Mouse (Mus musculus) left cerebral cortex, postnatal 10 days (tissue): ENCODE measurements around the gene Pcdh15. TPM values are rescaled to one million over a fixed set of nuclear protein-coding genes. Genes with fewer than 3 reads are reported as not detected.
A peak's percentile ranks its signal among the peaks of the same experiment; 100 is the strongest.

ENCODE experiments used
- DNase-seq, 2 experiments: peaks; one replicate each; pipeline ENCODE4 v3.0.0; 2021 to 2022; ENCODE audit warnings: low spot score in 2 of 2, mixed read lengths in 1 of 2; ENCODE audit errors: extremely low spot score in 1 of 2
- intact Hi-C: fragments of 180-260 bp; cut with DNase I; formaldehyde crosslinking; loops from one replicate; pipeline ENCODE4 v1.15.1; 2025
- total RNA-seq, 2 experiments: library from RNA; stranded (reverse); gene quantifications; 2 replicates each; pipeline ENCODE4 v1.2.3; 2021

The Pcdh15 gene
- total RNA-seq, 2 experiments from 2014 or later: 36.5 TPM

DNA sequence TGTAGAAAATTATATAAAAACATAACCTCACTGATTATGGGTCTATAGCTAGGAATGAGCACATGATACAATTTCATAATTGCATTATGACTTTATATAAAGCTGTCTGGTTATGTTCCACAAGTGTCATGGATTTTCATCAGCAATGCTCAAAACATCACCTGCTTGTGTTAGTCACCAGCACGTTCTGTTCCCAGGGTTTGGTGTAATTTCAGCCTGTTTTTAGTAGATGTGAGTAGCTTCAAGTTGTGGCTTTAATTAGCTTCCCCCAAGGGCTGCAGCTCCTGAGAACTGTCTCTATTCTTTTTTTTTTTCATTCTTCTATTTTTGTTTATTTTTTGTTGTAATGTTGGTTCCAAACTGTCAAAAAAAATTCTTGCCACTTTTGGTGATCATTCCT, 809.4 kb downstream of the Pcdh15 start:
- DNase-seq: no peak
- intact Hi-C loops: no loop called here

DNA sequence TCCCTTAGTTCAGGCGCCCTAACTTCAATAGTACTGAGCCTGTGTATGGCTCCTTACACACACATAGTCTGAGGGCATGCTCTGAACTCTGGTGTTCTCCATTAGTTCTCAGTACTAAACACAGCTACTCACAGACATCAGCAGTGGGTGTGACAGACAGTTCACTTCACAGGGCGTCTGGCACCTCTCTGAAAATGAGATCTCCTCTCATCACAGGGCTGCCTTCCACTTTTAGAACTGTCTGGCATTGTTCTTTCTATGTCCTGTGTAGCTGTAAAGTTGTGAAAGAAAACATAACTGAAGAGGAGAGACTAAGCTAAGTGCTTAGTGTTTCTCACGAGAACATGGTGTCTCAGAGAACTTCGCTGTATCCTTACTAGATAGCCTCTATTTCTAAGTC, 816.0 kb downstream of the Pcdh15 start:
- DNase-seq: no peak
- intact Hi-C loops: no loop called here

DNA sequence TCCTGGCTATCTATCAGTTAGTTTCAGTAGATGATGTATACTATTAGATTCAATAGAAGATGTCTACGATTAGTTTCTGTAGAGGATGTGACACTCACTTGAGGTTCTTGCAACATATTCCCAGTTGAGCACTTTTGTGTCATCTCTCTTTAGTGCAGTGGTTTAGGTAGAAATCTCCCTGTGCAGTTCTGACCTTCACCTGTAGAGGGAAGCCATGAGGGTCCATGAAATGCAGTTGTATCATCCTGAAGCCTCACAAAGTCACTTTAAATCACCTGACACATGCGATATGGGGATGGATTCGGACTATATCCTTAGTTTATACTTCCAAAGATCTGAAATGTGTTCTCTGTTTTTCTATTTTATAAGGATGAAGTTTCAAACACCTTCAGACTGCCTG, 822.4 kb downstream of the Pcdh15 start:
- intact Hi-C loops: no loop called here
- DNase-seq: no peak

DNA sequence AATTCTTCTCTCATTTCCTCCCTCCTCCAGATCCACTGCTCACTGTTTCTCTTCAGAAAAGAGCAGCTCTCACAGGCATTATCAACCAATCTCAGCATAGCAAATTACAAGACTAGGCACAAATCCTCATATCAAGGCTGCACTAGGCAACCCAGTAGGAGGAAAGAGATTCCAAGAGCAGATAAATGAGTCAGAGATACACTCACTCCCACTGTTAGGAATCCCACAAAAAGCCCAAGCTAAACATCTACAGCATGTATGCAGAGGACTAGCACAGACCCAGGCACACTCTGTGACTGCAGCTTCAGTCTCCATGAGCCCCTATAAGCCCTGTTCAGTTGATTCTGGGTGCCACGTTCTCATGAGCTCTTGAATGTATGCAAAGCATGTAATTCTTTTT, 829.5 kb downstream of the Pcdh15 start:
- DNase-seq: no peak
- intact Hi-C loops: no loop called here

DNA sequence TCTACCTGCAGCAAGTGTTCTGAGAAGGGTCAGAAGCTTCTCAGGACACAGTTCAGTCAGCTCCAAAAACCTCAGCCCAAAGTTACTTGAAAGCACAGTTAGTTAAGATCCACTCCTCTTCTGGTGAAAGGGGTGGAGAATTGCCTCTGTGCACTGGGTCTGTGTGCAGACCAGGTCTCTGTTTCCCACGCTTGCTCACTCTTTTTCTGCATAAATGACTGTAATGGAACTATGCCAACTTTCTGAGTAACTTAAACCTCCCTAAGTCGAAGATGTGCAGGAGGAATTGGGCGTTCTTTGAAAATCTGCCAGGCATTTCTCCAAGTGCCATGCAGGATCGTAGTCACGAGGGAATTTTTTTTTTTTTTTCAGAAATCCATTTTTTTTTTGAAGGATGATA, 830.6 kb downstream of the Pcdh15 start:
- intact Hi-C loops: no loop called here
- DNase-seq: peak in 1 of 2 experiments; percentile 18

DNA sequence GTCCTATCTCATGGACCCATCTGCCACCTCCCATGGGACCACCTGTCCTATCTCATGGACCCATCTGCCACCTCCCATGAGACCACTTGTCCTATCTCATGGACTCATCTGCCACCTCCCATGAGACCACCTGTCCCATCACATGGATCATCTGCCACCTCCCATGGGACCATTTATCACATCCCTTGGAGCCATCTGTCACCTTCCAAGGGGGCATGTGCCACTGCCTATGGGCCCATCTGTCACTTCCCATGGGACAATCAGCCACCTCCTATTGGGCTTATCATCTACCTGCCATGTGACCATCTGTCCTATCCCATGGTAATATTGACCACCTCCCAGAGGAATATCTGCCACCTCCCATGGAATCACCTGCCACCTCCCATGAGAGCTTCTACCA, 832.0 kb downstream of the Pcdh15 start:
- no peak for DNase-seq
- intact Hi-C loops: no loop called here

DNA sequence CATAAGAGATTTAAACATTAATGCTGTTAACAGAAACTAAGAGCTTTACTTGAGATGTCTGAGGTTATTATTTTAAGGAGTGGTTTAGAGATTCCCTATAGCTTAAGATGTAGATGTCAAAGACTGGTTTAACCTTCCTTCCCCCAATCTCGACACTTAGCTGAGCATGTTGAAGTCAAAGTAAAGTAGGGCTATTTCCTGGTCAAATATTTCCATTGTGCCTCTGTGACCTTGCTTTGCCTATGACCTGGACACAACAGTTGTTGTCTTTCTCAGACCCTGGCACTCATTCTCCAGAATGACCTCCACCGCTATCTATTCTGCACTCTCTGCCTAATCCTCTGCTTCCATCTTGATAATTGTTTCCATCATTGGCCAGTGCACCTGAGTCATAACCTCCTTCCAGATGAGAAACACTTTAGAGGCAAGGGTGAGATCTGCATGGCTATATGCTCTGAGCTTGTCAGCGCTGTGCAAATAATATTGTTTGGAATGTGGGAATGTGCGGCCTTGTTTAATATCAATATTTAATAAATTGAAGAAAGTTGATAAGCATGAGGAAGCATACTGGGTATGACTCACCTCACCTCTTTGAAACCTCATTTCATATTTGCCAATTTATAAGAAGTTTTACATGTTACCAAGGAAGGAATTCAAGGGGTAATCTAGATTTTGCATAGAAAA, 833.0 kb downstream of the Pcdh15 start:
- intact Hi-C loops: no loop called here

DNA sequence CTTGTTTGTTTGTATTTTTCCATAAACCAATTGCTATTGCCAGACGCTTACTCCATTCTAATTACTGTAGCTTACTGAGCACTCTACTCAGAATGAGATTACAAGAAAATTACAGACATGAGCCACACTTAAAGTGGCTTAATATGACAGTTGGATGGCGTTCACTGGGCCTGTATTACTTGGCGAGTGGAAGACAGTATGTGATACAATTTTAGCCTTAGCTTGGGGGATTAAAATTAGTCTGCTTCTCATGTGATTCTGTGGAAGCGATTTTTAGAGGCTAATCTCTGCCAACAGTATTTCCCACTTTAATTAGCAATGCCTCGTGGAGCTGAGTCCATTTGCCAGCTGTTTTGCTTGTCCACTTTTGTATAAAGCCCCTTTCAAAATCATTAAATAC, 837.0 kb downstream of the Pcdh15 start:
- peak in 1 of 2 experiments; percentile 13 for DNase-seq
- intact Hi-C loops: no loop called here

More for the DNA sequence above, 833.0 kb downstream of the Pcdh15 start:
- DNase-seq: no peak

DNA sequence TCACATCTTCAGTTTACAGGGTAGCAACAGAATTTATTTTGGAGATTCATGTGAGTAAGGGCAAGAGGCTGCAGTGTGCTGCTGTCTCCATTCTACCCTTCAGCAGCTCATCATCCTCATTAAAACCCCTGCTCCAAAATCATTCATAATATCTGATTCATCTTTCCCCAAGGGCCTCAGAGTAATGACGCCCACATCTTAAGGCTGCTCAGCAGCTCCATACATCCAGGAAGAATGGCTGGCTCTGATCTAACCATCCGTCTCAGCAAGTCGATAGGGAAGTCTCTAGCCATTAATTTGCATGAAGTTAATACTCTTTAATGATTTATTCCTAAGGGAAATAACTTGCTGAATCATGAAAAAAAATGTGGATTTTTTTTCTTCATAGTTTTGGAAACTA, 839.8 kb downstream of the Pcdh15 start:
- no peak for DNase-seq
- intact Hi-C loops: no loop called here

DNA sequence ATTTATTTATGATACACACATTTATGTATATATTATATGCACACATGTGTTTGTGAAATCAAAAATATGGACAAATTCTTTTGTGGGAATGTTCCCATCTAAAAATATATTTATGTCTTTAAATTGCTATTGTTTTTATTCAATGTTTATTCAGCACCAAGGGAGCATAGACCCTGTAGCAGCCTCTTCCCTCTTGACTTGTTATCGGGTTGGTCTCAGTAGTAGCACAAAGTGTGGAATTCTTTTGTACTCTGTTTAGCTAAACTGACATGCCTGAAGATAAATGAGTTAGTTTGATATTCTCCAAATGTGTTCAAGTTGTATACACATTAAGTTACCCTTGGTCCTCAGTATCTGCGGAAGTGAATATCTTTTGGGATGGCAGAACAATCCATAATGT, 848.7 kb downstream of the Pcdh15 start:
- no peak for DNase-seq
- intact Hi-C loops: no loop called here

DNA sequence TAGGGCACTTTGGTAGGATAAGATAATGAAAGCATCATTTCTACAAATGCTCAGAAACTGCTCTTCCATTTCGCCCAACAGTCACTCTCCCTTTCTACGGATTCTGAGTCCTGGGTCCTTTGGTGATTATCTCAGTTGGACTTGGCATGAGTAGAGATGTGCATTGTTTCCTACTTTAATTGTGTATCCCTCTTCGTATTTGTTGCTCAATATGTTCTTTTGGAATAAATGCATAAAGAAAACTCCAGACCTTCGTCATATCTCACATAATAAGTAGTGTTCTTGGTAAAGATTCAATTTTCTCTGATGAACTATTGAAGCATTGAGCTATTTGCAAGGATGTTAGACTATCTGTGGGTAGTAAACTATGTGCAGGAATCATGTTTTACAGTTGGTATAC, 854.2 kb downstream of the Pcdh15 start:
- no peak for DNase-seq
- intact Hi-C loops: no loop called here

DNA sequence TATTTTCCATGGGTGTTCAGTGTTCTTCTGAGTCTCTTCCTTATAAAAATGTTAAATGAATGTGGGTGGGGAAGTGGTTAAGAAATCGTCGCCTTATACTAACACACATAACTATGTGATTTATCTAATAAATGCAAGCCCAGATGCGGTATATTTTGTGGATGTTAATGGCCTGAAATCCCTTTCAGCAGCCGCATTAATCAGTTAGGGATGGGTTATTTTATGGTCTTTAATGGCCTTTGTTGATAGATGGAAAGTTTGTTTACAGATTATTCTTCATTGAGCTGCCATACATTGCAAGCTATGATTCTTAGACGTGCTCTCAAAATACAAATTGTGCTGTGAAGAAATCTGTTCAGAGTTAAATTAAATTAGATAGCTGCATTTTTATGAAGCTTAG, 884.9 kb downstream of the Pcdh15 start:
- intact Hi-C loops: no loop called here
- no peak for DNase-seq

DNA sequence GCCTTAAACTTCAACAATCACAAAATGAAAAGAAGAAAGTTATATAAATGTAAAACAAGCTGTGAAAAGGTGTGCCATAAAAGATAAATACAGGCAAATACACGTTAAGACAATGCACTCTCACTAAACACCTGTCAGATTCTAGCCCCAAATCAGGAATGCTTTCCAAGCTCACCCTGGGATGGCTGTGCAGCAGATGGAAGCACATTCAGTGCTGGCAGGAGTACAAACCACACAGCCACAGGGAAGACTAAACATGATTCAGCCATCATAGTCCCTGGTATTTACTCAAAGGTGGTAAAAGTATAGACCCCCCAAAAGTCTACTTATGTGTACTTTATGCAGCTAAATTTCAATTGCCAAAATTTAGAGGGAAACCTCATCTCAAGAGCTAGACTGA, 909.7 kb downstream of the Pcdh15 start:
- DNase-seq: no peak
- intact Hi-C loops: no loop called here

DNA sequence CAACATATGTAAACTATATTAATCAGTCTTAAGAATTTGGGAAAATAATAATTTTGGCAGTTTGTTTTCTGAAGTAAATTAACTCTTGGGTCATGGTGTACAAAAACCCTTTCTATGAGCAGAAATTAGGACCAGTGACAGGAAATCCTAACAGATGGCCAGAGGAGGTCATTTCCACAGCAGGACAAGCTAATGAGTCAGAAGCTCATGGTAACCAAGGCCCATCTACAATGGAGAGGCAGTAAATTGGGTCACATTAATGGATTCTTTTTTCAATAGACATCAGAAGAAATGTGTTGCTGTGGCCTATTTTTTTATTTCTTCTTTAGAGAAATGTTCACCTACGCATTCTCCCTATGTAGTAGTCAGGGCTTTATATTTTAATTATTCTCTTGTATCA, 923.9 kb downstream of the Pcdh15 start:
- no peak for DNase-seq
- intact Hi-C loops: no loop called here

DNA sequence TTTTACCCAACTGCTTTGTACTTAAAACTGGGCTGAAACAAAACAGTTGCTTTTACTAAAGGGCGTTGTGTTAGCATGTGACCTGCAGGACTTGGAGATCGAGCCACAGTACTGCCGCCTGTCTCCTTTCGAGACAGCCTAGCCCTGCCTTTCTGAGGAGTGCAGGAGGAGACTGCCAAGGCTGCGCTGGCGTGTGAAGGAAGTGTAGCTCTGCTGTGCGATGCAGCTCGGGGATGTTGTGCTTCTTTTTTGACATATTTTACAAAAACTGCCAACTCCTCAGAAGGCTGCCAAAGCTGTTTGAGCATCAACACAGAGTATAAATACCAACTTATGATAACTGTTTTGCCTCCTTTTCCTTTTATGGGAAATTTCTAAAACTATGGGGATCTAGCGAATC, 953.9 kb downstream of the Pcdh15 start:
- DNase-seq: peak; percentile 20 to 23
- intact Hi-C loops: no loop called here

DNA sequence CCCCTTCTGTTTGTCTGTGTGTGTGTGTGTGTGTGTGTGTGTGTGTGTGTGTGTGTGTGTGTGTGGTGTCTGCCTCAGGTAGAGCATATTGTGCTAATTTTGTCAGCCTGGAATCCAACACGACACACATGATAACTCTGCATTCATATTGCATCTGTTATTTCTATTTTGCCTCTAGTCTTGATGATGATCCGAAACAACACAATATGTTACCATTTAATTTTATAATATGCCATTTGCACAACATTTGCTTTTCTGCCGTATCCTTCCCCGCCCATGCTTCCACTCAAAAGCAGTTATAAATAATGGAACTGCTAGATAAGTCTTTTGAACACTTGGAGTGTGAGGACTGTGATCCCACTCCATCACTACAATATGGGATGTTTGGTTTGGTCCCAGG, 987.5 kb downstream of the Pcdh15 start:
- intact Hi-C loops: no loop called here
- peak in 1 of 2 experiments; percentile 9 for DNase-seq

DNA sequence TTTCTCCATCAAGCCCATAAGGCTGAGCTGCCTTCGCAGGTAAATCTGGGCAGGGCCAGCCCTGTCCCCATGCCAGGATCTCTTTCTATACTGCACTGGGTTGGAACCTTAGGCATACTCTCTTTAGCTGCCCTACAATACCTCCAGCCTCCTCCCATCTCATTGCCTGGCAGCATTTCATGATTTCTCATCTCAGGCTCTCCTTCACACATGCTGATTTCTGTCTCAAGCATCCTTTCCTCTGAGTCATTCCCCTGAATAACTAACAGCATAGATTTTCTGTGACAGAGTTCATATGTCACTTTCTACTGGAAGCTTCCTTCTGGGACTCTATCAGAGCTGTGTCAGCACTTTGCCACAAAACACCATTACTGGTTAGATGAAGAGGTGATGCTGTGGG, 999.2 kb downstream of the Pcdh15 start:
- intact Hi-C loops: no loop called here
- no peak for DNase-seq

DNA sequence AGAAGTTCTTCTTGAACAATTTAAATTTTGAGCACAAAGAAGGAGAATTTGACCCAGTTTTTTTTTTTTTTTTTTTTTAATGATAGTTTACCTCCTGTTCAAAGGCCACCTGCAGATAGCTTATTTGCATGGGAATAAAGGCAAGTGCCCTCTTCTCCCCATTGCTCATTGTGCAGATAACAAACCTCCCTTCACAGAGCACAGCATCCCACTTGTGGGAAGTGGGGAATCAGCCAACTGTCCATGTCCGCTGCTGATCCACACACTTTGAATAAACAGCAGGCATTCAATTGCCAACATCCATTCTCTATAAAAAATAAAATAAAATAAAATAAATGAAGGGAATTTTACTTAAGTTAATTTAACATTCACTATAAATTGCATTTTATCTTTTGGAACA, 1015.0 kb downstream of the Pcdh15 start:
- DNase-seq: no peak
- intact Hi-C loops: no loop called here

DNA sequence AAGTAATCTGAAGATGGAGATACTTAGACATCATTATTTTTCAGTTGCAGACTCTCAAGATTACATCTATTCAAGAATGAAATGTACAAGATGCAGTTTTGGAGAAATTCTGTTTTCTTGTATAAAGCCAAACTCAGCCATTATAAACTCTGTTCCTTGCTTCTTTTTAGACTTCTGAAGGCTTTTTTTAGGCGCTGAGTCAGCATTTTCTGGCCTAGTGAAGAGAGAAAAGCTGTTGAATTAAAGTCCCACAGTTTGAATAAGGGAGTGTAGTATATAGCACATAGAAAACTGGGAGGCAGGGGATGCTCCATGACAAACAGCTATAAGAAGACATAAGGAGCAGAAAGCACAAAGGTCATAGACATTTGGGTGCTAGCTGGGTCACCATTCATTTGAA, 1017.7 kb downstream of the Pcdh15 start:
- no peak for DNase-seq
- intact Hi-C loops: no loop called here

DNA sequence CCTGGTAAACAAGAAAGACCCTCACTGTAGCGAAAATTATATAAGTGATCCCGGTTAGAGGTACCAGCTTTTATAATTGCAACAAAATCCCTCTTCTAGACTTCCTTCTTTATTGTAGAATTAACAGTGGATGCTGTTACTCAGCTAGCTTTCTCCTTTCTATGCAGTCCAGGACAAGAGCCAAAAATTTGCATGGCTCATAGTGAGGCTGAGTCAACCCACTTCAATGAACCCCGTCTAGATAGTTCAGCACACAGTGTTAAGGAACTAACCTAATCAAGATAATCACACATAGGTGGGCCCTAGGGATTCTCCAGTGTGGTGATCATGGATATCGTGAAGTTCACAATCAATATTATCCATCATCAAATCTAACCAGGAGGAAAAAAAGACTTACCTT, 1024.3 kb downstream of the Pcdh15 start:
- intact Hi-C loops: no loop called here
- DNase-seq: no peak

DNA sequence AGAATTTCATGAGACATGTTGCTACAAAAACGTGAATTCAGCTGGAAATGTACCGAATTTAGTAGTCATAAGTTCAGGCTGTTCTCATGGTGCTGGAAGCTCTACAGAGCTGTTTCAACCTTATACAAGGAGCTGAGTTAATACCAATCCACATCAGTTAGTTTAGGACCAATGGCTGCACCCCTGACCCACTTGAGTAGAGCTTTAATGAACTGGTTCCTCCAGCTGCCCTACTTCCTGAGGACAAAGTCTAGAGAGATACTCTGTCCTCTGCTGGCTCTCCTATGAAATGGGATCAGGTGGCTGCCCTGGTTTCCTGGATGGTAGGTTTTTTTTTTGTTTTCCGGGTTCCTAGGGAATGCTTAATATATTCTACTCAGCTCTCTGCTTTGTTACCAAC, 1030.0 kb downstream of the Pcdh15 start:
- intact Hi-C loops: no loop called here
- DNase-seq: no peak
